Mouse (Mus musculus) hematopoietic stem cell, adult 5-6 weeks (primary cell): ENCODE measurements around the gene Gmeb2. TPM values are rescaled to one million over a fixed set of nuclear protein-coding genes. Genes with fewer than 3 reads are reported as not detected.

Source experiments
- ATAC-seq, 2 experiments: fragments of 125-278 bp in 1 of 2; replicated peaks in 1 of 2; 2 replicates each; pipeline ENCODE4 v1.8.0; 2016 to 2017; ENCODE audit warnings: inconsistent platforms in 2 of 2, mild to moderate bottlenecking in 2 of 2, moderate number of reproducible peaks in 2 of 2, low read depth in 1 of 2, moderate TSS enrichment in 1 of 2; ENCODE audit not compliant: low FRiP score in 2 of 2, poor library complexity in 2 of 2, severe bottlenecking in 2 of 2, insufficient read depth in 1 of 2, low TSS enrichment in 1 of 2
- total RNA-seq: library from RNA; stranded (forward); fragments of 172-1452, 232-1000 nt; gene quantifications from 2 replicates; pipeline ENCODE4 v1.2.3, GENCODE M21; 2017

Gmeb2 gene
- 14.8 and 16.9 TPM in 2 replicates for total RNA-seq

DNA sequence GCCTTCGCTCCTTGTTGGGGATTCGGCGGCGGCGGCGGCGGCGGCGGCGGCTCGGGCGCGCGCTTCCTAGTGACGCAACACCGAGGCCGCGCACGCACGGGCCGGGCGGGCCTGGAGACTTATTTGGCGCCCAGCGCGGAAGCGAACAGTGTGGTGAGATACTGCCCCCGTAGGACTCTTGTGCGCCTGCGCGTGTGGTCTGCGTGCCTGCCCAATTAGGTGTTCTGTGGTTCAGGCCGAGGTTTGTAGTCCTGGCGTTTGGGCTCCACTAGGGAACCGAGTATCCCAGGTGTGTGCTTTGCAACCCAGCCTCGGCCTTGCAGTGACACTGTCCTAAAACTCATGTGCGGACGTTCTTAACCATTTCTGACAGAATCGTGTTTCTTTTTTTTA lies at the start of gene Gmeb2:
Gene Gmeb2 (minus strand): TSS at position 78 of the 393 bp plus-strand sequence.
- peak; percentile 94 to 97 for ATAC-seq

- ATAC-seq: peak; percentile 81 to 92
Measured at GRCm38 (mm10) chr2:181334023-181334422, 46.2 kb upstream of the Gmeb2 start.

GRCm38 (mm10) chr2:181332542-181332941 lies 44.7 kb upstream of the Gmeb2 start:
- ATAC-seq: no peak

DNA sequence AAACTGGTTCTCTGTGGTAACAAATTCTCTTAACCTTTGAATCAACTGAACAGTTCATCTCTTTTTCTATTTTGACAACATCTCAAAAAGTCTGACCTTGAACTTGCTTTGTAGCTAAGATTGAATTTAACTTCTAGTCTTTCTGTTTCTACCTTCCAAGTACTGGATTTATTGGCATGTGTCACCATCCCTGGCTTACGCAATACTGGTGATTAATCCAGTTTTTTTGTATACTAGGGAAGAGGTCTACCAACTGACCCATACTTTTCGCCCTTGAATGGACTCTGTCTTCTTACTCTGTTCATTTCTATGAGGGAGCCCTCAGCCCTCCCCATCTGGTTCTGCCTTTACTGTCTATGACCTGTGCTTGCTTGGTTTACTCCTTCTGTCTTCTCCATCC lies 38.3 kb upstream of the Gmeb2 start:
- ATAC-seq: no peak

- no peak for ATAC-seq
Measured at GRCm38 (mm10) chr2:181322136-181322535, 34.3 kb upstream of the Gmeb2 start.

- no peak for ATAC-seq
Measured at GRCm38 (mm10) chr2:181320103-181320499, 32.3 kb upstream of the Gmeb2 start.

DNA sequence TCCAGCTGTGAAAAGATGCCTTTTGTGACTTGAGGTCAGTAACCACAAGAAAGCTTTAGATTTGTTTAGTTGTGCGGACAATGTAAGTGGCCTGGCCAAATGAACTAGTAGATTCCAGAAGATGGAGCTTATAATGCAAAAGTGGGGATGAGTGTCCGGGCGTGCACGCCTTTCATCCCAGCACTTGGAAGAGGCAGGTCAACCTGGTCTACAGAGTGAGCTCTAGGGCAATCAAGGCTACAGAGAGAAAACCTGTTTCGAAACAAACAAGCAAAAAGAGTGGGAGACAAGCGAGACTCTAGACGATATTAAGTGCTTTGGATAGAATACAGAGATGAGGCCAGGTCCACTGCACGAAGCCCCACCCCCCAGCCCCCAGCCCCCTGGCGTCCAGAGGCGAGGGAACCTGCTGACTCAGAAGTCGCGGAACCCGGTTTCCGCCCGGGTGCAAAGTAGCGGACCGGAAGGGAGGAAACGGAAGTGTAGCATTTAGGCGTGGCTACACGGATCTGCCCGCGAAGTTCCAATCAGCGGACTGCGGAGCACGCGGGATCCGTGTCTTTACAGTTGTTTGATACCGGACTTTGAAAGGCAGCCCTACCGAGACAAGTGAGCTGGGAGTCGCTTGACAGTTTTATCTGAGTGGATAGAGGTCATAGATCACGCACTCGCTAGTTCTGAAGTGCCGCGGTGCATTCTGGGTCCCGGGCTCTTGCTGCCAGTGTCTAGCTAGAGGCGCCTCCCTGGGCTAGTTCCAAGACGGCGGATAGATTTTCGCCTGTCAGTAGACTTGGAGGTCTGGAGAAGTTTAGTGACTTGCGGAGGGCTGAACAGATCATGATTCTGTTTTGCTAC lies 31.6 kb upstream of the Gmeb2 start, which contains the start of gene Rtel1:
Gene Rtel1 (plus strand): TSS at position 492 of the 855 bp plus-strand sequence.
- peak; percentile 94 to 98 for ATAC-seq

GRCm38 (mm10) chr2:181314080-181314810 lies 26.4 kb upstream of the Gmeb2 start, which contains the start of gene Stmn3:
Stmn3 (minus strand) TSS chr2:181314500.
- ATAC-seq: peak; percentile 71 to 97

GRCm38 (mm10) chr2:181313344-181314079 lies 25.7 kb upstream of the Gmeb2 start:
- ATAC-seq: peak in 1 of 2 experiments; percentile 37; a peak in 2 of 4 replicates

DNA sequence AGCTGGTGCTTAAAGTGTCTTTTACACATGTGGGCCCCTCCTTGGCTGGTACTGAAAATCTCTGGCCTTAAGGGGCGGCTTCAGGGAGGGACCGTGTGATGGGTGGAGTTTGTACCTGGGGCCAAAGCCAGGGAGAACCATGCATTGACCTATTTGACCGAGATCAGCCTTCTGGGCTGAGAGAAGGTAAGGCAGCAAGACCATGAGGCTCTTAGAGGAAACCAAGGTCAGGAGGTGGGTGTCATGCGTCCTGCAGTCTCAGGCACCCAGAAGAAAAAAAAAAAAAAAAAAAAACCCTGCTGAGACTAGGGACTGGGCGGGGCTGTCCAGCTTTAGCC lies 25.1 kb upstream of the Gmeb2 start:
- ATAC-seq: no peak

DNA sequence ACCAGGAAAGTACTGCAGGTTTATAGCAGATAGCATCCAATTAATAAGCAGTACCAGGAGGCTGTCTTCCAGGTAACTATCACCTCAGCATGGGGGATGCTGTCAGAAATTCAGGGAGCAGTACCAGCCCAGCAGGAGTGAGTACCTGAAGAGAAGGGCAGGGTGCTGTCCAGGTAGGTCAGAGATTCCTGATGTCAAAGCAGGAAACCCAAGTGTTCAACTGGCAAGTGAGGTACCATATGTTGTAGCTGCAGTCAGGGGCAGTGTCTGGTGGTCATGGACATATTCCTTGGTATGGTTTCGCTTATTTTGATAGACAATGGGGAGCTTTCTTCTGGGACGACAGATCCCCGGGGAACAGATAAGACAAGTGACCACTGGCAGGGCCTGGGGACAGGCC lies 24.6 kb upstream of the Gmeb2 start:
- no peak for ATAC-seq

DNA sequence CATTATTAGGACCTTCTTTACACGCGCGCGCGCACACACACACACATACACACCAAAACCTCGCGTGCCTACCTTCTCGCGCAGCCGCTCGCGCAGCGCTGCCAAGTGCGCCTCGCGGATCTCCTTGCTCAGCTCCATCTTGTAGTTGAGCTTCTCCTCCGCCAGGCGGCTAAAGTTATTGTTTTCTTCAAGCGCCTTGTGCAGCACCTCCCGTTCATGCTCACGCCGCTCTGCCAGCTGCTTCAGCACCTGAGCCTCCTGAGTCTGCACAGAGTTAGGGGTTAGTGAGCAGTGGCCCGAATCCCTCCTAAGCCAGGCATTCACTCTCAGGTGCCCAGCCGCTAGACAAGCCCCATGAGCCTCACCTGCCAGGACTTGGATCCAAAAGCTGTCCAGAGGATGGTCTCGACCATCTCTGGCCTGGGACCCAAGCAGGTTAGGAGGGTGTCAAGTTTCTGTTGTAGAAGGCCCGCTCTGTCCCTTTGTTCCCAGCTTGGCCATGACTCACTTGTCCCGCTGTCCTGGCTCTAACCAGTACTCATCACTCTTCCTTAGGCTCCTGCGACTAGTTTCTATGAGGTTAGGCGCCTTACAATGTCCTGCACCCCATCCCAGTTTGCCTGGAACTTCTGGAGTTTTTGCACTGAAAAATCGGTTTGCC lies 19.4 kb upstream of the Gmeb2 start:
- peak; percentile 71 to 82 for ATAC-seq

- ATAC-seq: no peak
Measured at GRCm38 (mm10) chr2:181304944-181305343, 17.1 kb upstream of the Gmeb2 start.

- no peak for ATAC-seq
Measured at GRCm38 (mm10) chr2:181302041-181302440, 14.2 kb upstream of the Gmeb2 start.

- no peak for ATAC-seq
Measured at GRCm38 (mm10) chr2:181290937-181291336, 3.1 kb upstream of the Gmeb2 start.

DNA sequence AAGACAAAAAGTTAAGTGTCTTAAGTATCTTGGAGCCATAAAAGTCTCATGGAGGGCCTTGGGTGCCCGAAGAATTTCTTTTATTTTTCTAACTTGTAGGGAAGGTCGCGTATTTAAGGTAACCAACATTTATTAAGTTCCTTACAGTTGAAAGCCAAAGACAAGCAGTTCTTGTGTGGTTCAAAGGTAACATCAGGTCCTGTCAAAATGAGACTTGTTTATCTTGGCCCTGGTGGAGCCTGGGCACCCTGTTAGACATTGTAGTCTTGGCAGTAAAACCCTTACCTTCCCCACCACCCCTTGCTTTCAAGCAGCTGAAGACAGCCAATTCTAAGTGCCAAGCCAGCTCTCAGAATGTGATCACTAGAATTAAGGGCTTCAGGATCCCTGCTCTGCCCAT lies 856 bp upstream of the Gmeb2 start:
- ATAC-seq: no peak

- peak; percentile 40 to 64; a peak in 3 of 4 replicates for ATAC-seq
Measured at GRCm38 (mm10) chr2:181287338-181287957, 387 bp downstream of the Gmeb2 start.
